Mouse (Mus musculus): ENCODE measurements at regions not wholly inside any gene's neighbourhood (a gene's known extent, or its start where the extent isn't known, plus 50 kb on each side); places are given as distances from the start of the nearest gene placed in this dataset.

DNA sequence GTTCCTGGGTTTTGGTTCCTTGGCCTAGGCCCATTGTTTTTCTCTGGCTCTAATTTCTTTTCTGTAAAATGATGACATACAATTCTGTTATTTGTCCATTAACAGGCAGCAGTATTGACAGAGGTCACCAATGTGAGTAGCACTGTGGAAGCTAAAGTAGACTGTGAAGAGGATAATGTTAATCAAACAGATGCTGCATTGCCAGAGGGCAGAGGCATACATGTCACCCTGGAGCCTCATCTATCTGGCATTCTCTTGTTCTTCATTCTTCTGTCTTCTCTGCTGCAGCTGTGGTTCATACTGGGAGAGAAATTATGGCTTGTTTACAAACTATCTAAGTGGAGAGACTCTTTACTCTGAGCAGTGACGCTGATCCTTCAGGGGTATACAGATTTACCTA is 2259.2 kb upstream of the Lrrc6 start:
- TF ChIP-seq USF1 (IDR thresholded peaks at IDR 0.05; ENCODE audit: low read depth) (no peak), POLR2AphosphoS2 (IDR thresholded peaks at IDR 0.05; ENCODE audit: insufficient read length, low read depth) (no peak)
